ENCODE assay signal across 8 mouse cellular contexts in genomic region chr9:107618778-107619545, GRCm38 (mm10). TPM values are rescaled to one million over a fixed set of nuclear protein-coding genes. Genes with fewer than 3 reads are reported as not detected.
DNase-seq lines count a peak whose midpoint lies in the region; ATAC-seq lines count a peak whose summit lies in the region.

No protein-coding gene starts in this region.

- no peaks in the 10 kb centered on the region for H3K27me3 ChIP-seq in embryonic facial prominence, embryonic 12.5 days
- H3K27me3 ChIP-seq in embryonic facial prominence, embryonic 10.5 days (replicated peaks; ENCODE audit: low read depth, poor library complexity, severe bottlenecking) = no peaks in the 10 kb centered on the region
- no peaks in the 10 kb centered on the region for H3K27me3 ChIP-seq in hindbrain, embryonic 11.5 days (ENCODE audit: control insufficient read depth, insufficient read depth, low read length)
- no peaks in the 10 kb centered on the region for H3K27me3 ChIP-seq in liver, embryonic 11.5 days (replicated peaks; ENCODE audit: control insufficient read depth, insufficient read depth, low read length)
- no peaks in the 10 kb centered on the region for H3K27me3 ChIP-seq in stomach, embryonic 14.5 days (ENCODE audit: control insufficient read depth, insufficient read depth, low read length)

- 74% methylated on average over 13 of the region's 13 CpGs for WGBS in embryonic facial prominence, embryonic 12.5 days
- 83% methylated on average over 13 of the region's 13 CpGs for WGBS in embryonic facial prominence, embryonic 10.5 days
- WGBS in hindbrain, embryonic 11.5 days = 80% methylated on average over 13 of the region's 13 CpGs
- WGBS in liver, embryonic 11.5 days = 63% methylated on average over 13 of the region's 13 CpGs
- WGBS in stomach, embryonic 14.5 days = 29% methylated on average over 13 of the region's 13 CpGs

- no peak overlapping the region for H3K4me3 ChIP-seq in embryonic facial prominence, embryonic 12.5 days
- no peak overlapping the region for H3K4me3 ChIP-seq in embryonic facial prominence, embryonic 10.5 days
- H3K4me3 ChIP-seq in brown adipose tissue, adult 24 weeks (ENCODE audit: insufficient read depth, low read depth, low read length) = no peak overlapping the region
- H3K4me3 ChIP-seq in hindbrain, embryonic 11.5 days (ENCODE audit: low read depth, low read length) = no peak overlapping the region
- H3K4me3 ChIP-seq in liver, embryonic 11.5 days (ENCODE audit: low read depth, low read length) = no peak overlapping the region
- H3K4me3 ChIP-seq in stomach, embryonic 14.5 days (ENCODE audit: low read depth, low read length) = no peak overlapping the region

- H3K4me1 ChIP-seq in embryonic facial prominence, embryonic 12.5 days = no peaks in the 10 kb centered on the region
- H3K4me1 ChIP-seq in embryonic facial prominence, embryonic 10.5 days = peaks cover 9% of the 10 kb centered on the region
- H3K4me1 ChIP-seq in brown adipose tissue, adult 24 weeks (ENCODE audit: control insufficient read depth, insufficient read depth, insufficient read length, low read length) = peaks cover 31% of the 10 kb centered on the region
- peaks cover 7% of the 10 kb centered on the region for H3K4me1 ChIP-seq in hindbrain, embryonic 11.5 days (replicated peaks; ENCODE audit: control insufficient read depth, insufficient read depth, low read length)
- H3K4me1 ChIP-seq in liver, embryonic 11.5 days (replicated peaks; ENCODE audit: control insufficient read depth, insufficient read depth, low read length) = peaks cover 12% of the 10 kb centered on the region
- peaks cover 25% of the 10 kb centered on the region for H3K4me1 ChIP-seq in stomach, embryonic 14.5 days (ENCODE audit: control insufficient read depth, insufficient read depth, low read length)

- H3K9me3 ChIP-seq in embryonic facial prominence, embryonic 12.5 days = no peaks in the 10 kb centered on the region
- no peaks in the 10 kb centered on the region for H3K9me3 ChIP-seq in embryonic facial prominence, embryonic 10.5 days
- no peaks in the 10 kb centered on the region for H3K9me3 ChIP-seq in hindbrain, embryonic 11.5 days (ENCODE audit: control insufficient read depth, low read length)
- H3K9me3 ChIP-seq in liver, embryonic 11.5 days (ENCODE audit: control insufficient read depth, low read length) = no peaks in the 10 kb centered on the region
- no peaks in the 10 kb centered on the region for H3K9me3 ChIP-seq in stomach, embryonic 14.5 days (ENCODE audit: control insufficient read depth, low read depth, low read length)

- no peak overlapping the region for H3K4me2 ChIP-seq in embryonic facial prominence, embryonic 12.5 days (replicated peaks)
- H3K4me2 ChIP-seq in hindbrain, embryonic 11.5 days (replicated peaks; ENCODE audit: low read depth, low read length) = no peak overlapping the region
- peak overlapping the region; percentile 1; the same call in 1 of the 2 replicates for H3K4me2 ChIP-seq in liver, embryonic 11.5 days
- H3K4me2 ChIP-seq in stomach, embryonic 14.5 days (replicated peaks; ENCODE audit: low read depth, low read length) = no peak overlapping the region

- intact Hi-C loops in left cerebral cortex, postnatal 4 days (cut with DNase I) = no loop called here

- DNase-seq in embryonic facial prominence, embryonic 10.5 days (ENCODE audit: low spot score) = no peak
- no peak for DNase-seq in hindbrain, embryonic 11.5 days (ENCODE audit: low spot score)
- DNase-seq in liver, embryonic 11.5 days (ENCODE audit: low spot score) = no peak
- DNase-seq in ovary, postnatal 14 days (ENCODE audit: low spot score) = no peak
- no peak for DNase-seq in left cerebral cortex, postnatal 4 days

- H3K9ac ChIP-seq in embryonic facial prominence, embryonic 12.5 days = no peak overlapping the region
- no peak overlapping the region for H3K9ac ChIP-seq in hindbrain, embryonic 11.5 days (ENCODE audit: low read depth, low read length)
- H3K9ac ChIP-seq in liver, embryonic 11.5 days (ENCODE audit: low read depth, low read length) = peak overlapping the region; percentile 7; the same call in 1 of the 2 replicates
- H3K9ac ChIP-seq in stomach, embryonic 14.5 days (replicated peaks; ENCODE audit: low read depth, low read length) = 0 out of 2 replicates have a peak overlapping the region, but pooled peaks have one; percentile 21

- peaks cover 79% of the 10 kb centered on the region for H3K36me3 ChIP-seq in embryonic facial prominence, embryonic 12.5 days
- H3K36me3 ChIP-seq in embryonic facial prominence, embryonic 10.5 days (replicated peaks) = peaks cover 90% of the 10 kb centered on the region
- H3K36me3 ChIP-seq in hindbrain, embryonic 11.5 days (ENCODE audit: control insufficient read depth, insufficient read depth, low read length) = peaks cover 30% of the 10 kb centered on the region
- peaks cover 37% of the 10 kb centered on the region for H3K36me3 ChIP-seq in liver, embryonic 11.5 days (ENCODE audit: control insufficient read depth, insufficient read depth, low read length)
- H3K36me3 ChIP-seq in stomach, embryonic 14.5 days (ENCODE audit: control insufficient read depth, insufficient read depth, low read length) = peaks cover 76% of the 10 kb centered on the region

- ATAC-seq in embryonic facial prominence, embryonic 12.5 days (ENCODE audit: insufficient number of reproducible peaks, insufficient read depth, low FRiP score, low TSS enrichment) = no peak
- ATAC-seq in hindbrain, embryonic 11.5 days (ENCODE audit: low FRiP score) = no peak
- ATAC-seq in liver, embryonic 11.5 days (replicated peaks; ENCODE audit: low FRiP score) = peak; percentile 69
- peak; percentile 63 for ATAC-seq in stomach, embryonic 14.5 days (ENCODE audit: insufficient number of reproducible peaks, insufficient read depth, low FRiP score, low read depth)

- 0 out of 2 replicates have a peak overlapping the region, but pooled peaks have one; percentile 17 for H3K27ac ChIP-seq in embryonic facial prominence, embryonic 12.5 days
- H3K27ac ChIP-seq in embryonic facial prominence, embryonic 10.5 days (replicated peaks) = no peak overlapping the region; the same call in 1 of the 2 replicates
- peak overlapping the region; percentile 63 for H3K27ac ChIP-seq in brown adipose tissue, adult 24 weeks (replicated peaks; ENCODE audit: low read depth, low read length)
- peak overlapping the region; percentile 17; the same call in 1 of the 2 replicates for H3K27ac ChIP-seq in hindbrain, embryonic 11.5 days (ENCODE audit: low read depth, low read length)
- H3K27ac ChIP-seq in liver, embryonic 11.5 days (ENCODE audit: low read depth, low read length) = peak overlapping the region; percentile 78
- peak overlapping the region; percentile 82; the same call in 1 of the 2 replicates for H3K27ac ChIP-seq in stomach, embryonic 14.5 days (ENCODE audit: low read length)

RNA-seq across cellular contexts. Expression of gene Sema3b, which starts 9.9 kb away (rescaled TPM):
- polyA plus RNA-seq in embryonic facial prominence, embryonic 12.5 days (2016; fragmentation: Nextera tagmentation; extraction: Ambion mirVana) = 3.8 and 6.9 TPM in 2 replicates
- 2.7 TPM in 2 replicates for polyA plus RNA-seq in embryonic facial prominence, embryonic 10.5 days (2016; fragmentation: Nextera tagmentation; extraction: Ambion mirVana)
- polyA plus RNA-seq in brown adipose tissue, adult 24 weeks (2012; ENCODE audit: insufficient read depth, insufficient read length, missing spikeins) = 3.3 and 3.8 TPM in 2 replicates
- polyA plus RNA-seq in hindbrain, embryonic 11.5 days (2014; fragmentation: Nextera tagmentation; extraction: Ambion mirVana) = 1.4 and 1.6 TPM in 2 replicates
- 0.63 and 0.79 TPM in 2 replicates for polyA plus RNA-seq in liver, embryonic 11.5 days (2014; fragmentation: Nextera tagmentation; extraction: Ambion mirVana)
- polyA plus RNA-seq in stomach, embryonic 14.5 days (2014; fragmentation: Nextera tagmentation; extraction: Ambion mirVana) = 6.1 and 7.9 TPM in 2 replicates
- total RNA-seq in left cerebral cortex, postnatal 4 days (2021) = 1 to 10 TPM; 3.9 to 5.6 TPM

RNA-seq across cellular contexts. Expression of gene Gnai2, which starts 16.2 kb away (rescaled TPM):
- polyA plus RNA-seq in embryonic facial prominence, embryonic 12.5 days (2016; fragmentation: Nextera tagmentation; extraction: Ambion mirVana) = 439 and 443 TPM in 2 replicates
- polyA plus RNA-seq in embryonic facial prominence, embryonic 10.5 days (2016; fragmentation: Nextera tagmentation; extraction: Ambion mirVana) = 334 and 363 TPM in 2 replicates
- 87.2 and 112 TPM in 2 replicates for polyA plus RNA-seq in brown adipose tissue, adult 24 weeks (2012; ENCODE audit: insufficient read depth, insufficient read length, missing spikeins)
- 529 and 534 TPM in 2 replicates for polyA plus RNA-seq in hindbrain, embryonic 11.5 days (2014; fragmentation: Nextera tagmentation; extraction: Ambion mirVana)
- 217 and 233 TPM in 2 replicates for polyA plus RNA-seq in liver, embryonic 11.5 days (2014; fragmentation: Nextera tagmentation; extraction: Ambion mirVana)
- 359 TPM in 2 replicates for polyA plus RNA-seq in stomach, embryonic 14.5 days (2014; fragmentation: Nextera tagmentation; extraction: Ambion mirVana)
- total RNA-seq in left cerebral cortex, postnatal 4 days (2021) = 100 to 1,000 TPM; 302 to 303 TPM

RNA-seq across cellular contexts. Expression of gene Ifrd2, which starts 31.5 kb away (rescaled TPM):
- polyA plus RNA-seq in embryonic facial prominence, embryonic 12.5 days (2016; fragmentation: Nextera tagmentation; extraction: Ambion mirVana) = 35.8 and 36.9 TPM in 2 replicates
- 59.7 and 72.1 TPM in 2 replicates for polyA plus RNA-seq in embryonic facial prominence, embryonic 10.5 days (2016; fragmentation: Nextera tagmentation; extraction: Ambion mirVana)
- polyA plus RNA-seq in brown adipose tissue, adult 24 weeks (2012; ENCODE audit: insufficient read depth, insufficient read length, missing spikeins) = 21.6 and 23.7 TPM in 2 replicates
- 26.9 and 27.7 TPM in 2 replicates for polyA plus RNA-seq in hindbrain, embryonic 11.5 days (2014; fragmentation: Nextera tagmentation; extraction: Ambion mirVana)
- polyA plus RNA-seq in liver, embryonic 11.5 days (2014; fragmentation: Nextera tagmentation; extraction: Ambion mirVana) = 219 and 230 TPM in 2 replicates
- polyA plus RNA-seq in stomach, embryonic 14.5 days (2014; fragmentation: Nextera tagmentation; extraction: Ambion mirVana) = 54.0 and 61.1 TPM in 2 replicates
- total RNA-seq in left cerebral cortex, postnatal 4 days (2021) = 10 to 100 TPM; 12.5 to 14.5 TPM

RNA-seq across cellular contexts. Expression of gene Hyal3, which starts 38.3 kb away (rescaled TPM):
- polyA plus RNA-seq in embryonic facial prominence, embryonic 12.5 days (2016; fragmentation: Nextera tagmentation; extraction: Ambion mirVana) = 1.4 and 1.5 TPM in 2 replicates
- polyA plus RNA-seq in embryonic facial prominence, embryonic 10.5 days (2016; fragmentation: Nextera tagmentation; extraction: Ambion mirVana) = 0.48 and 0.96 TPM in 2 replicates
- 0.63 TPM in 1 of 2 replicates, not detected in the other for polyA plus RNA-seq in brown adipose tissue, adult 24 weeks (2012; ENCODE audit: insufficient read depth, insufficient read length, missing spikeins)
- 0.18 and 0.39 TPM in 2 replicates for polyA plus RNA-seq in hindbrain, embryonic 11.5 days (2014; fragmentation: Nextera tagmentation; extraction: Ambion mirVana)
- 1.0 and 1.5 TPM in 2 replicates for polyA plus RNA-seq in liver, embryonic 11.5 days (2014; fragmentation: Nextera tagmentation; extraction: Ambion mirVana)
- polyA plus RNA-seq in stomach, embryonic 14.5 days (2014; fragmentation: Nextera tagmentation; extraction: Ambion mirVana) = 1.0 and 1.4 TPM in 2 replicates
- 1 to 10 TPM; 1.5 to 2.1 TPM for total RNA-seq in left cerebral cortex, postnatal 4 days (2021)

RNA-seq across cellular contexts. Expression of gene Naa80, which starts 40.3 kb away (rescaled TPM):
- 15.0 and 15.4 TPM in 2 replicates for polyA plus RNA-seq in embryonic facial prominence, embryonic 12.5 days (2016; fragmentation: Nextera tagmentation; extraction: Ambion mirVana)
- polyA plus RNA-seq in embryonic facial prominence, embryonic 10.5 days (2016; fragmentation: Nextera tagmentation; extraction: Ambion mirVana) = 18.9 and 20.3 TPM in 2 replicates
- 25.9 and 31.3 TPM in 2 replicates for polyA plus RNA-seq in brown adipose tissue, adult 24 weeks (2012; ENCODE audit: insufficient read depth, insufficient read length, missing spikeins)
- polyA plus RNA-seq in hindbrain, embryonic 11.5 days (2014; fragmentation: Nextera tagmentation; extraction: Ambion mirVana) = 10.5 and 11.3 TPM in 2 replicates
- polyA plus RNA-seq in liver, embryonic 11.5 days (2014; fragmentation: Nextera tagmentation; extraction: Ambion mirVana) = 20.5 and 20.7 TPM in 2 replicates
- polyA plus RNA-seq in stomach, embryonic 14.5 days (2014; fragmentation: Nextera tagmentation; extraction: Ambion mirVana) = 17.3 and 19.9 TPM in 2 replicates
- 10 to 100 TPM; 11.9 to 13.0 TPM for total RNA-seq in left cerebral cortex, postnatal 4 days (2021)

Comparison
In these comparisons a context has a peak if more than half of its experiments do, and no peak if none do; other contexts are left out.
1. ATAC-seq: peak in liver, embryonic 11.5 days (single experiment) and stomach, embryonic 14.5 days (single experiment); none in embryonic facial prominence, embryonic 12.5 days (single experiment) and hindbrain, embryonic 11.5 days (single experiment).
2. H3K9ac ChIP-seq: peak in liver, embryonic 11.5 days (single experiment) and stomach, embryonic 14.5 days (single experiment); none in embryonic facial prominence, embryonic 12.5 days (single experiment) and hindbrain, embryonic 11.5 days (single experiment).